Mouse (Mus musculus) MN1 (cell line): ENCODE results near the gene Fhit.

Experiments
- DNase-seq: peaks from one replicate; pipeline ENCODE4 v3.0.0-alpha.2; 2016; ENCODE audit warnings: low spot score

Gene Fhit

GRCm38 (mm10) chr14:10710796-10711311 is 451.0 kb downstream of the Fhit start:
- peak; percentile 7 for DNase-seq

GRCm38 (mm10) chr14:10701707-10702106 is 460.1 kb downstream of the Fhit start:
- DNase-seq = no peak

GRCm38 (mm10) chr14:10680041-10680440 is 481.8 kb downstream of the Fhit start:
- no peak for DNase-seq

- DNase-seq = no peak
Measured at GRCm38 (mm10) chr14:10679638-10680037, 482.2 kb downstream of the Fhit start.

GRCm38 (mm10) chr14:10677627-10678026 is 484.2 kb downstream of the Fhit start:
- DNase-seq = no peak

- no peak for DNase-seq
Measured at GRCm38 (mm10) chr14:10660247-10660646, 501.6 kb downstream of the Fhit start.

- no peak for DNase-seq
Measured at GRCm38 (mm10) chr14:10659326-10659725, 502.5 kb downstream of the Fhit start.

GRCm38 (mm10) chr14:10658219-10658618 is 503.6 kb downstream of the Fhit start:
- no peak for DNase-seq

GRCm38 (mm10) chr14:10657364-10657763 is 504.5 kb downstream of the Fhit start:
- DNase-seq = no peak

- DNase-seq = no peak
Measured at GRCm38 (mm10) chr14:10655842-10656241, 506.0 kb downstream of the Fhit start.

- no peak for DNase-seq
Measured at GRCm38 (mm10) chr14:10647832-10648231, 514.0 kb downstream of the Fhit start.

GRCm38 (mm10) chr14:10631783-10632182 is 530.1 kb downstream of the Fhit start:
- DNase-seq = no peak

GRCm38 (mm10) chr14:10630831-10631360 is 530.9 kb downstream of the Fhit start:
- no peak for DNase-seq

- DNase-seq = no peak
Measured at GRCm38 (mm10) chr14:10593467-10593866, 568.4 kb downstream of the Fhit start.

- no peak for DNase-seq
Measured at GRCm38 (mm10) chr14:10568937-10569552, 592.8 kb downstream of the Fhit start.

- DNase-seq = no peak
Measured at GRCm38 (mm10) chr14:10567771-10568170, 594.1 kb downstream of the Fhit start.

GRCm38 (mm10) chr14:10554755-10555154 is 607.1 kb downstream of the Fhit start:
- peak; percentile 12 for DNase-seq

- no peak for DNase-seq
Measured at GRCm38 (mm10) chr14:10548632-10549031, 613.2 kb downstream of the Fhit start.

GRCm38 (mm10) chr14:10545916-10546315 is 615.9 kb downstream of the Fhit start:
- DNase-seq = peak; percentile 6

- no peak for DNase-seq
Measured at GRCm38 (mm10) chr14:10534862-10535261, 627.0 kb downstream of the Fhit start.

- DNase-seq = no peak
Measured at GRCm38 (mm10) chr14:10531748-10532500, 629.9 kb downstream of the Fhit start.

- no peak for DNase-seq
Measured at GRCm38 (mm10) chr14:10526800-10527199, 635.0 kb downstream of the Fhit start.

GRCm38 (mm10) chr14:10525786-10526185 is 636.0 kb downstream of the Fhit start:
- DNase-seq = no peak
